Mouse (Mus musculus): ENCODE results near the gene Eng.

DNA sequence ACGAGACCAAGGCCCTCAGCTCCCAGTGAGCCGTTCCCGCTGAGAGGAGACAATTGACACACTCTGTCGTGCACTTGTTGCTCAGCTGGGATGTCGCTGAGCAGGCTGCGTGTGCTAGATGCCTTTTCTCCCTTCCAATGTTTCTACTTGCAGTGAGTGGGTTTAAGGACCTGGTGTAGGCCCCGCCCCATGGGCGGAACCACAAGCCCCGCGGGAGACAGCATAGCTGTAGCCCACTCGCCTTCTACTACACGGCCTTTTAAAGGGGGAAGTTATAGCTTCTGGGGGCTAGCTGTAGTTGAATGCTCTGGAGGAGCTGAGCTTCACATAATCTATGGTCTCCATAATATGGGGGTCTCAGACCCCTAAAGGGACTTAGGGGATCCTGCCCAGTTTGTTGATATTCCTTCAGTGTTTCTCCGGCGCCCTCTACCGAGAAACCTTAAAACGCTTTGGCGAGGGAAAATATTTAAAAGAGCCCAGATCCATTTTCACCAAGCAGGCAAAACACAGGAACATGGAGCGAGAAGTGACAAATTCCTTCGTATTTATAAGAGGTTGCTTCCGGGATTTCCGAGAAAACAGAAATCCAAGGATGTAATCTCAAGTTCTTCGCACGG lies 35.7 kb upstream of the Eng start:
- TF ChIP-seq POLR2A (IDR thresholded peaks at IDR 0.05; ENCODE audit: control insufficient read depth, low read depth, low read length), result no peak
- TF ChIP-seq CTCF (IDR thresholded peaks at IDR 0.05; ENCODE audit: control insufficient read depth, insufficient read depth, insufficient replicate concordance, low read depth, low read length), result no peak
